Mouse (Mus musculus) spleen, postnatal 14 days (tissue): ENCODE measurements around the gene Gm5916.

Experiments
- DNase-seq, 2 experiments: peaks; one replicate each; pipeline ENCODE4 v3.0.0; 2021 to 2022; ENCODE audit warnings: low spot score in 2 of 2

Gene Gm5916

GRCm38 (mm10) chr9:36128679-36129078, at the start of gene Gm5916:
TSS of gene Gm5916 (minus strand) at chr9:36128779.
- no peak for DNase-seq
